Mouse (Mus musculus): ENCODE results near the gene Mrps7.

DNA sequence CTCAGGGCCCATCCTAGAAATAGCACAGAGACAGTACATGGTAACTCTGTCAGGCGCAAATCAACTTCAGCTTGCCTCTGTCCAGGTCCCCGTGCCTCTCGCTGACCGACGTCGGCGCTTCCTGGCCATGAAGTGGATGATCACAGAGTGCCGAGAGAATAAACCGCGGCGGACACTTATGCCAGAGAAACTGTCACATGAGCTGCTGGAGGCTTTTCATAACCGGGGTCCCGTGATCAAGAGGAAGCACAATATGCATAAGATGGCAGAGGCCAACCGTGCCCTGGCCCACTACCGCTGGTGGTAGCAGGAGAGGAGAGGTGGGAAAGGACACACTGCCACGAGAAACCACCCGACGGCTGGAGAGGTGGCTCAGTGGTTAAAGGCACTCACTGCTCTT lies 3.0 kb downstream of the Mrps7 start:
- TF ChIP-seq CTCF (IDR thresholded peaks at IDR 0.05; ENCODE audit: extremely low read depth, insufficient read depth, insufficient read length, insufficient replicate concordance) (no peak), POLR2A (IDR thresholded peaks at IDR 0.05; ENCODE audit: low read depth, low read length) (no peak)

Data from spleen, adult 2 months (tissue).